Mouse (Mus musculus) heart, postnatal 14 days (tissue): ENCODE results near the gene Ccdc154. TPM values are rescaled to one million over a fixed set of nuclear protein-coding genes. Genes with fewer than 3 reads are reported as not detected.

Source experiments
- DNase-seq, 2 experiments: peaks; one replicate each; pipeline ENCODE4 v3.0.0; 2021 to 2022
- intact Hi-C: fragments of 180-260 bp; cut with DNase I; formaldehyde crosslinking; loops from one replicate; pipeline ENCODE4 v1.15.1; 2025
- total RNA-seq, 2 experiments: library from RNA; stranded (reverse); gene quantifications; 2 replicates each; pipeline ENCODE4 v1.2.3; 2021

Gene Ccdc154
- total RNA-seq, 2 experiments from 2014 or later, result not detected

DNA sequence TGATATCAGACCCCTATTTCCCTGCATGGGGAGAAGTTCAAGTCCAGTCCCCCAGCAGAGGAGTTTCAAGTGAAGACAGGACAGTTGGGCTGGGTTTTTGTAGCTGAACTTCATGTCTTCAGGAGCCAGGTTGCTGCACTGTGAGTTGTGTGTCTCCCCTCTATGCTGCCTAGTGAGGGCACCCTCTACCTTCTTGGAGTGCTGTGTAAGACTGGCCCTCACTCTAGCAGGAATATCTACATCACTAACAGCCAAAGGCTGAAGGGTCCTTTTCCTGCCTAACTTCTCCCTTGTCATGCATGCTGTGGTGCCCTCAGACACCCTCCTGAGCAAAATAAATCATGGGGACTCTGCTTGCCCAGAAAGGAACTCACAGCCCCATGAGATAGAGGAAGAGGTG is 21.0 kb downstream of the Ccdc154 start:
- DNase-seq, result no peak
- intact Hi-C loops, result loop anchor here (5.0 kb wide), 2 partner anchors 66 to 166 kb away; partner anchors contain the start of genes Cramp1l, Ift140 and Telo2

DNA sequence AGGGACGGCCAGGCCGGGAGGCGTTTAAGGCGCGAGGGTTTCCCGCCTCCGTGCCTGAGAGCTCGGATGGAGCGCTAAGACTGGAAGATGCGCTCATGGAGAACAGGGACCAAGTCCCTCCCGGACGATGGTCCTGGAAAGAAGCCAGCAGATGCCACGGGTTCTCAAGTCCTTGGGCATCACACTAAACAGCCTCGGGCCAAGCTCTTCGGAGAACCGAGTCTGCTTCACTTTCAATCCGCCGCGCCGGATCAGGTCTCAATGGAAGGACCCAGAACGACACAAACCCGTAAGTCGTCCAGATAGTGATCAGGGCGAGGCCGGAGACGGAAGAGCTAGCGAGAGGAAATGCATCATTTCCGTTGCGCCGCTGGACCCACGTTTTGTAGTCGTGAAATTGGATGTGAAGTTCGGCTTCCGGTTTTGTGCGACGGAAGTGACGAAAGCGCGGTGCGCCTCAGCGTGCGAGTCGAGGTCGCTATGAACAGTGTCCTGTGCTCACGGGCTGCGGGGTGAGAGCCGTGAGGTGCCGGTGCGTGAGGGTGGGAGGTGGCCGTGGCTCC is 21.9 kb downstream of the Ccdc154 start, which contains the start of gene BC003965:
BC003965 (plus strand) TSS at position 426 of the 563 bp plus-strand sequence.
- intact Hi-C loops, result loop anchor here (5.0 kb wide), 2 partner anchors 67 to 167 kb away; partner anchors contain the start of genes Cramp1l, Ift140 and Telo2
- DNase-seq, result peak; percentile 96 to 98

DNA sequence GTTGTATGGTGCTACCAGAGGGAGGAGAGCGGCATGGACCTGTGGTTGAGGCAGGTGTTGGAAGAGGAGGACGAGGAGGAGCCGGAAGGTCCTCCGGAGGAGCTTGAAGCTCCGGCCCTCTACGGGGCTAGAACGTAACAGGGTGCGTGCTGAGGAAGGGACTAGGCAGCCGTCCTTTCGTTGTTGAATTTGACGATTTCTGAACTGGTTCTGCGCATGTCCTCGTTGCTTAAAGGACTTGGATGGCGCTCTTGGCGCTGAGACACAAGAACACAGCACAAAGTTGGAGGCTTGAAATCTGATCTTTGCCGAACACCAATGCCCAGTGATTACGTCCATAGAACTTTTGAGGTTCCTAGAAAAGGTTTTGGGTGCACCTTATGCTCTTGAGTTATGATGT is 22.7 kb downstream of the Ccdc154 start:
- intact Hi-C loops, result loop anchor here (5.0 kb wide), 3 partner anchors 68 to 168 kb away; partner anchors contain the start of genes Cramp1l, Ift140, Telo2 and Ube2i
- DNase-seq, result no peak

DNA sequence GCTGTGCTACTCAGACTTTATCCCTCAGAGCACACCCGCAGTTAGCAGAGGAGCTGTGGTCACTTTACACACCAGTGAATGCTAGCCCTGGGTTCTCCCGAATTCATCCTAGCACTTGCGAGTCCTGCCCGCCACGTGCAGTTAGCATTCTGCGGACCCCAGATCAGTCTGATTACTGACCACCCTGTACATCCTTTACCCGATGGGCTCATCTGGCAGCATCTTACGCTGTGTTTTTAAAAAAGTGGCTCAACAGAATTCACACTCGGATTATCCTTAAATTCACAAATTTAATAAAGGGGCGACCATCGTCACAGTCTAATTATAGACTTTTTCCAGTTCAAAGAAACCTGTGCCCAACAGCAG is 25.5 kb downstream of the Ccdc154 start:
- DNase-seq, result no peak
- intact Hi-C loops, result loop anchor here (5.0 kb wide), 1 partner anchor 85 kb away; the partner anchor contains the start of gene Ube2i

DNA sequence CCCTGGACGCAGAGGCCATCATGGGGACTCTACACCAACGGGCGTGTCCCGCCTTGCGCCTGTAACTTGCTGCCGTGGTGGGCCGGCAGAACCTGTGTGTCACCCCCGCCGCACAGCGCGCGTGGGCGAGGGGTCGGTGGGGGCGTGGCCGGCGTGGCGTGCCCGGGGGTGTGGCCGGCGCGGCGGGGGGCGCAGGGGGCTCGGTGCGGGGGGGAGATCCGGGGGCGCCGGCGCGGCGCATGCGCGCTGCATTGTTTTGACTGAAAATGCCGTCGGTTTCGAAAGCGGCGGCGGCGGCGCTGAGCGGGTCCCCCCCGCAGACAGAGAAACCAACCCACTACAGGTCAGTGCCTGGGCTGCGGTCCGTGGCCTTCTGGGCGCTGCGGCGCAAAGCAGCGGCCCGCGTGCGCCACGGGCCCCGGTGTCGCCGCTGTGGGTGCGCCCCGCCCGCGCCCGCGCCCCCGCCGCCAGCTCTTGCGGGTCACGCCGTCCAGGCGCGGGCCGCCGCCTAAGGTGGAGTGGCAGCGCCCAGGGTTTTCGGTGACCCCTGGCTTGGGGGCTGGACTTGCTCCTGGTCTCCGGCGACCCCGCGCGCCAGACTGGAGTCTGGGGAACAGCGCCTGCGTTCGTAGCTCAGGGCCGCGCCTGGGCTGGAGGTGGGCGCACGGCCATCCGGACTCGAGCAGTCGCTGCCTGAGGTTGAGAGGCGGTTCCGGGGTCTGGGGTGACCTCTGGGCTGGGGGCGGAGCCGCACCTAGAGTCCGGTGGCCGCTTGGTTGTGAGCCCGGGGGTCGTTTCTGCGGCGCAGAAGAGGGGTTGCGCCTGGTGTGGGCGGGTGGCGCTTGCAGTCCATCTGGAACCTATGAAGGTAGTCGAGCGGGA is 26.1 kb downstream of the Ccdc154 start, which contains the start of gene Unkl:
Unkl (plus strand) TSS at position 248 of the 882 bp plus-strand sequence.
- intact Hi-C loops, result loop anchor here (5.0 kb wide), 1 partner anchor 84 kb away; the partner anchor contains the start of gene Ube2i
- peak; percentile 81 to 87 for DNase-seq

DNA sequence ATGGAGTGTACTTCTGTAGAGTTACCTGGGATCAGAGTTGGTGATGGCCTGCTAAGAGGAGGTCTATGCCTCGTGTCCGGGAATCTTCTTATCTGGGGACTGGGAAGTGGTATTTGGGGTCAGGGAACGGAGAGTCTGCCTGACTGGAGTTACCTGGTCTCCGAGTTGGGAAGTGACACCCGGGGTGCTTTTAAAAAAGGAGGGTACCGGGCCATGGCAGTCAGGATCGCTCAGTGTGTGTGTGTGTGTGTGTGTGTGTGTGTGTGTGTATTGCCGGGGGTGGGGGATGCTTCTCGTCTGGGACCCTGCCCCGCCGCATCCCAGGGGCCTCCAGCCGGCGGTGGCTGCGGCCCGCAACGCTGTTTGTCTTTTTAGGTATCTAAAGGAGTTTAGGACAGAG is 26.8 kb downstream of the Ccdc154 start:
- DNase-seq, result no peak
- intact Hi-C loops, result loop anchor here (5.0 kb wide), 1 partner anchor 83 kb away; the partner anchor contains the start of gene Ube2i

DNA sequence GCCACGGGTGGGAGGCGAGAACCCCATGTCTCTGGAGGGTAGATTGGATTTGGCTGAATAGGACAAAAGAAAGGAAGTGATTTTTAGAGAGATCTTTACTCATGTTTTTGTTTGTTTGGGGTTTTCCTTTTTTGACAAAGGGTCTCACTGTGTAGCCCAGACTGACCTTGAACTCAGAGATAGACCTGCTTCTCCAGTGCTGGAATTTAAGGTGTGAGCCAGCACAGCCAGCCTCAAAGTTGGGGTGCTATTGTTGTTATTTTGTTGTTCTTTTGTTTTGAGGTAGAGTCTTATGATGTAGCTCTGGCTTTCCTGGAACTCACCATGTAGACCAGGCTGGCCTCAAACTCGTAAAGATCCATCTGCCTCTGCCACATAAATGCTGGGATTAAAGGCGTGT is 40.1 kb downstream of the Ccdc154 start:
- no peak for DNase-seq
- intact Hi-C loops, result no loop called here

DNA sequence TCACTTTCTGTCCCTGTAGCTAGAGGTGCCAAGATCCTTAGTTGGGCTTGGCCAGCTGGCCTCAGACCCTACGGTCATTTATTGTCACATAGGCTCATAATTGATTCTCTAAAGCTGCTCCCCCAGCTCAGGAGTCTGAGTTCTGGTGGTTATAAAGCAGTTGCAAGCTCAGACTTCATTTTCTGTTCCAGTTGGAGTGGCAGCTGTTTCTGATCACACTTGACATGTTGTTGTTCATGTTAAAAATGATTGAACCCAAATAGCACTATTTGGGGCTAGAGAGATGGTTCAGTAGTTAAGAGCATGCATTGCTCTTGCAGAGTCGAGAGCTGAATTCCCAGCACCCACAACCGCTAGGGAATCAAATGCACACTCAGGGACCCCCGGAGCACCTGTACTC is 47.7 kb downstream of the Ccdc154 start:
- intact Hi-C loops, result no loop called here
- no peak for DNase-seq

DNA sequence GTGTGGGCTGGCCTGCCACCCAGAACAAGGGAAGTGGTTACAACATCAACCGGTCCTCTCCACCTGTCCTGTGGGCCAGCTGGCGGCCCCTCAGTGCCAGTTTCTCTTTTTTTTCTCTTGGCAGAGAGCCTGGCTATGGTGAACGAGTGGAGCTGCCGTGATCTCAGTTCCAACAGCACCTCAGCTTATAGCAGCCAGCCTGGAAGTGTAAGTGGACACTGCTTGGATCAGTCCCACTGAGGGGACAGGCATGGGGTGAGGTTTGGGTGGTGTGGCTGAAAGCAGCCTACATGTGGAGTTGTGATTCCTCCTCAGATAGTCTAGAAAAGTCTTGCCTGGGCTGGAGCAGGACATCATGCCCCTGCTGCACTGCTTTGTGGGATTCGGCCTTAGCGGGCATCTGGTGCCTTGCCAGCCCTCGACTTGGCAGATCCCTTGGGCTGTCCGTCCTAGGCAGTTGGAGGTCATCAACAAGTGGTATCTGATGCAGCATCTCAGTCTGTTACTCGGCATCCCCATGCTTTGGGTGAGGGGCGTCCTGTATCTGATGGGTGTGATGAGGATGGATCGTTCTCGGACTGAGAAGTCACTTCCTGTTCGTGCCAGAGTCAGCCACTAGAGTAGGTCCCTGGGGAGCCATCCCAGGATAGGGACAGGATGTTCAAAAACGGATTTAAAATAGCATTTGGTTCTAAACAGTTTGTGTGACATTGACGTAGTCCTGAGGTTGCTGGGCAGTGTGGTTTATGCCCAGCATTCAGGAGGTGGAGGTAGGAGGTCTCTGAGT is 48.6 kb downstream of the Ccdc154 start:
- peak; percentile 29 to 31 for DNase-seq
- intact Hi-C loops, result no loop called here

DNA sequence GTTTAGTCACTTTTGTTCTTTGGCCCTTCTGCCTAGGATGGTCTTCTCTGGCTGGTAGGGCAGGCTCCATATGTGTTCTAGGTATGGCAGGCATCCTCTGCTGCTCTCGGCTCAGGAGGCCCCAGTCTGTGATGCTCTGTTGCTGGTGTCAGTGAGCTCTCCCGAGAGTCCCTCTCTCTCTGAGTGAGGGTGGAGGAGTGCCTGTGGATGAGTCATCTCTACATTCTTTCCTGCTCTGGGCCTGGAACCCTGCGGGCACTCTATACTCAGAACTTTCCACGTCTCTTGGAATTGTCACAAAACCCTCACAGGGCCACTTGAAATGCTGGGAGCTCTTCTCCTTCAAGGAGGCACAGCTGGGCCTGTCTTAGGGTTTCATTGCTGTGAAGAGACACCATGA is 49.4 kb downstream of the Ccdc154 start:
- intact Hi-C loops, result no loop called here
- no peak for DNase-seq

DNA sequence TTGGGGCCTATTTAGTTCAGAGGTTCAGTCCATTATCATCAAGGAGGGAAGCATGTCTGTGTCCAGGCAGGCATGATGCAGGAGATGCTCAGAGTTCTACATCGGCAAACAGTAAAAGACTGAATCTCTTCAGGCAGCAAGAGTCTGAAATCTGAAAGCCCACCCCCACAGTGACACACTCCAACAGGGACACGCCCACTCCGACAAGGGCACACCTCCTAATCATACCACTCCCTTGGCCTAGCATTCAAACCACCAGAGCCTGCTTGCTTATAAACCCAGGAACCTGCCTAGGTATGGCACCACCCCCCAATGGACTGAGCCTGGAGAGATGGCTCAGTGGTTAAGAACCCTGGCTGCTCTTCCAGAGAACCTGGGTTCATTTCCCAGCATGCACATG is 53.2 kb downstream of the Ccdc154 start:
- DNase-seq, result no peak
- intact Hi-C loops, result no loop called here

DNA sequence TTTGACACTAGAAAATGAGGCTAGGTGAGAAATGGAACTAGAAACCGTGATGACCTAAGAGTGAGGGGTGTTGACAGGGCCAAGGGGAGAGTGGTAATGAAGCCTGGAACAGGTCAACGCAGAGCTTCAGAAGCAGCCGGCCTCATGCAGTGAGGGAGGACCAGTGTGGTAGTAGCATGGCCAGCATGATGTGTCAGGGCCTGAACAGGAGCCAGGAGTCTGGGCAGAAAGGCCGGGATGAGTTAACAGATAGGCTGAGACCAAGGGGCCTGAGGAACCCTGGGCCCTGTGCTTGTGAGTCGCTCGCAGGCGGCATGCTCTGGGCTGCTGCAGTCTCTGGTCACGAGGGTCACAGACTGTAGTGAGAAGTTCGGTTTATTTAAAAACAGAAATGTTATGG is 56.7 kb downstream of the Ccdc154 start:
- DNase-seq, result no peak
- intact Hi-C loops, result no loop called here

DNA sequence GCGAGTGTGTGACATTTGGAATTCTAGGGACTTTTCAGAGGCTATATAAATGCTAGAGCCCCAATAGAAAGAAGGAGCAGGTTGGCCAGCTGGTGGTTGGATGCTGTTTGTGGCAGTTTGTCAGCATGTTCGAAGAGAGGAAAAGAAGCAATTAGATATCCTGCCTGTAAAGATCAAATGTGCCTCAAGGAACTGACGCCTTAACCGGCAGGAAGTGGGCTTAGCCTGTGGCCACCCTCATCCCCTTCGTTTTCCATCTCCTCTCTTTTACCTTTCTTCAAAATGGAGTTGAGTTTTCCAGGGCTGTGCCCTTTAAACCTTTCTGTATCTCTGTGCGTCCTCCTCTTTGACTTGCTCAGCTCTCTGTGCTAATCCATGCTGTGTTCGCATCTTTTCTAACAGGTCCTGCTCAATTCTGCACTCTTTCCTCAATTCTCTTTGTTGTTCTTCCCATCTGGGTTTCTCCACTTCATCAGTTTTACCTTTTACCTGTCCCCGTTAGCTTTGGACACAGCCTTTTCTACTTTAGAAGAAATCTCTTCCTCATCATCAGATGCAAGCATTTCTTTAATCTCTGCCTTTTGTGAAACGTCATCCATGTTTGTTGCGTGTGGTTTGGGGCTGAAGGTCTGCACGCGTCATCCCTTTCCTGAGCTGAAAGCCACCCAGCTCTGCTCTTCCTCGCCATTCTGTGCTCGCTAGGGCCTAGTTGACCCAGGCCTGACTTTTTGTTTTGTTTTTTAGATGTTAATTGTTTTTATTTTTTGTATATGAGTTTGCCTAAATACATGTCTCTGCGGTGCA is 57.4 kb downstream of the Ccdc154 start:
- DNase-seq, result no peak

DNA sequence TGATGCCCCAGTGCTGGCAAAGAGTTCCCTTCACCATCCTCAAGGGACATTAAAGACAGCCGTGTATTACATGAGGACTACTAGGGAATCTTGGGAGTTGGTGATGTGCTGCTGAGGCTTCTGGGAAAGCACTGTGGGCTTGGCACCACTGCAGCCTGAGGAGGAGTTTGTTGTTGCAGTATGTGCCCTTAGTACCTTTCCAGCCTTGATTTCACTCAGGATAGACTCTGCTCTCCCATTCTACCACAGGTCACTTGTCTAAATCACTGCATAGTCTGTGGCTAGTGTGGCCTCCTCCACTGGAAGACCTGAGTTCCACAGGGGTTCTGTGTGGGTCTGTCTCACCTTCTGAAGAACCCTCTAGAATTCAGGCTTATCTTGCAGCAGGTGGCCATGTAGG is 58.5 kb downstream of the Ccdc154 start:
- intact Hi-C loops, result no loop called here
- DNase-seq, result no peak

More for the DNA sequence above, 57.4 kb downstream of the Ccdc154 start:
- intact Hi-C loops, result no loop called here

Other genes starting within 250 kb of the Ccdc154 start
- 10 to 100 TPM; 66.2 to 70.4 TPM for gene Mapk8ip3, start 225.5 kb upstream of the Ccdc154 start, total RNA-seq
- gene Jpt2, start 201.8 kb upstream of the Ccdc154 start, total RNA-seq, result 10 to 100 TPM in 1 of 2 experiments, 1 to 10 TPM in 1; 7.5 to 11.1 TPM
- 10 to 100 TPM; 14.5 to 14.6 TPM for gene Cramp1l, start 146.7 kb upstream of the Ccdc154 start, total RNA-seq
- gene Ift140, start 146.4 kb upstream of the Ccdc154 start, total RNA-seq, result 1 to 10 TPM; 6.3 to 7.3 TPM
- gene Tmem204, start 78.9 kb upstream of the Ccdc154 start, total RNA-seq, result 10 to 100 TPM; 35.5 to 39.1 TPM
- gene Telo2, start 46.5 kb upstream of the Ccdc154 start, total RNA-seq, result 10 to 100 TPM; 11.2 to 13.3 TPM
- gene Ptx4, start 41.7 kb upstream of the Ccdc154 start, total RNA-seq, result 1 to 10 TPM; 4.6 to 7.2 TPM
- 10 to 100 TPM; 27.5 to 28.9 TPM for gene Clcn7, start 29.1 kb upstream of the Ccdc154 start, total RNA-seq
- not detected for gene Gm38655, start 13.0 kb downstream of the Ccdc154 start, total RNA-seq
- gene BC003965, start 22.1 kb downstream of the Ccdc154 start, total RNA-seq, result 10 to 100 TPM; 19.2 to 22.0 TPM
- gene Unkl, start 25.9 kb downstream of the Ccdc154 start, total RNA-seq, result 10 to 100 TPM; 10.8 to 10.9 TPM
- gene Gnptg, start 77.7 kb downstream of the Ccdc154 start, total RNA-seq, result 10 to 100 TPM; 13.1 to 14.3 TPM
- 10 to 100 TPM in 1 of 2 experiments, 1 to 10 TPM in 1; 9.3 to 10.2 TPM for gene Tsr3, start 77.7 kb downstream of the Ccdc154 start, total RNA-seq
- gene Baiap3, start 93.9 kb downstream of the Ccdc154 start, total RNA-seq, result under 1 TPM; 0.17 to 0.63 TPM
- gene Ube2i, start 112.2 kb downstream of the Ccdc154 start, total RNA-seq, result 100 to 1,000 TPM; 119 to 121 TPM
- gene Prss34, start 135.9 kb downstream of the Ccdc154 start, total RNA-seq, result under 1 TPM; 0.53 to 0.54 TPM
- gene Prss28, start 146.2 kb downstream of the Ccdc154 start, total RNA-seq, result not detected
- gene Prss29, start 156.2 kb downstream of the Ccdc154 start, total RNA-seq, result not detected
- 1 to 10 TPM; 2.3 to 2.6 TPM for gene Tpsab1, start 183.1 kb downstream of the Ccdc154 start, total RNA-seq
- 1 to 10 TPM; 5.2 to 5.7 TPM for gene Tpsb2, start 203.8 kb downstream of the Ccdc154 start, total RNA-seq
- not detected for gene Tpsg1, start 206.8 kb downstream of the Ccdc154 start, total RNA-seq